Mouse (Mus musculus): ENCODE results near the gene Rprd1b.

DNA sequence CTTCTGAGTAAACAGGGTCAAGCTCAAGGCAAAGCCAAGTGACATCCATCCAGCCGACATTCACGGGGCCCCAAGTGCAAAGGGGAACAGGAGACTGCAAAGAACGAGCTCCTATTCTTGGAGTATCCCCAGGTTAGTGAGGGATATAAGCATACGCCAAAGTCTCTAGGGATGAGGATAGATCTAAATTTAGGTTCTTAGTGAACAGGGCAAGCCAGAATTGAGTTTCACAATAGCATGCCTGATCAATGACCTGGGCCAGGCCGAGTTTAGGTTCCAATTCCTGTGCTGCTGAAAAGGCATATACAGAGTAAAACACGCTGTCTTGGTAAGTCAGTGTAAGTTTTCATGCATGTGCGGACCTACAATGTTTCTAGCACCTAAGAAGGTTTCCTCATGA lies 18.9 kb upstream of the Rprd1b start:
- no peak for TF ChIP-seq CTCF (IDR thresholded peaks at IDR 0.05; ENCODE audit: insufficient read depth, low read depth, low read length)
- TF ChIP-seq POLR2A (IDR thresholded peaks at IDR 0.05; ENCODE audit: insufficient read depth, low read depth, low read length), result no peak
